Mouse (Mus musculus): ENCODE results near the gene Ninl.

GRCm38 (mm10) chr2:150918720-150919119 is 120.5 kb downstream of the Ninl start:
- TF ChIP-seq CTCF (IDR thresholded peaks at IDR 0.05; ENCODE audit: low read depth) (no peak), EP300 (IDR thresholded peaks at IDR 0.05; ENCODE audit: low read depth) (peak; percentile 40; the same call in 1 of the 2 replicates)

All from liver, postnatal 0 days (tissue).